Mouse (Mus musculus): ENCODE measurements at regions not wholly inside any gene's neighbourhood (a gene's known extent, or its start where the extent isn't known, plus 50 kb on each side); places are given as distances from the start of the nearest gene placed in this dataset.

- Histone ChIP-seq H3K9ac (ENCODE audit: low read depth, low read length) (no peak overlapping the region), H3K36me3 (ENCODE audit: control insufficient read depth, insufficient read depth, low read length) (no peaks in the 10 kb centered on the region), H3K27ac (no peak overlapping the region), H3K79me2 (replicated peaks; ENCODE audit: control insufficient read depth, insufficient read depth, low read length) (no peaks in the 10 kb centered on the region), H3K27me3 (ENCODE audit: control insufficient read depth, insufficient read depth, low read length) (no peaks in the 10 kb centered on the region), H3K4me3 (no peak overlapping the region), H3K4me1 (ENCODE audit: control insufficient read depth, insufficient read depth, low read length) (no peaks in the 10 kb centered on the region)
- intact Hi-C loops (cut with DNase I): no loop called here
- no peak for DNase-seq
- TF ChIP-seq CTCF (IDR thresholded peaks at IDR 0.05) (no peak), POLR2A (IDR thresholded peaks at IDR 0.05; ENCODE audit: insufficient read depth, low read depth, low read length) (no peak), EP300 (IDR thresholded peaks at IDR 0.05; ENCODE audit: insufficient read depth, low read depth, low read length) (no peak)
- WGBS: 60% methylated on average over 3 of the region's 3 CpGs
Observed at GRCm38 (mm10) chr3:35099226-35099625, 449.0 kb downstream of the Sox2 start.

- H3K4me3 ChIP-seq: no peak overlapping the region
- TF ChIP-seq CTCF (IDR thresholded peaks at IDR 0.05): no peak
- no peak for TF ChIP-seq EP300 (IDR thresholded peaks at IDR 0.05; ENCODE audit: insufficient read depth, low read depth, low read length)
- no peak for TF ChIP-seq POLR2A (IDR thresholded peaks at IDR 0.05; ENCODE audit: insufficient read depth, low read depth, low read length)
Observed at GRCm38 (mm10) chr3:35099876-35100420, 449.7 kb downstream of the Sox2 start.

GRCm38 (mm10) chr3:35101286-35101685 is 451.1 kb downstream of the Sox2 start:
- no peak overlapping the region for H3K27ac ChIP-seq
- H3K4me1 ChIP-seq (ENCODE audit: control insufficient read depth, insufficient read depth, low read length): no peaks in the 10 kb centered on the region
- 52% methylated on average over 8 of the region's 8 CpGs for WGBS
- no peak overlapping the region for H3K4me3 ChIP-seq
- no peaks in the 10 kb centered on the region for H3K79me2 ChIP-seq (replicated peaks; ENCODE audit: control insufficient read depth, insufficient read depth, low read length)
- no peaks in the 10 kb centered on the region for H3K27me3 ChIP-seq (ENCODE audit: control insufficient read depth, insufficient read depth, low read length)
- DNase-seq: no peak
- intact Hi-C loops (cut with DNase I): loop anchor here (10.0 kb wide), 3 partner anchors 384 to 1146 kb away; no protein-coding TSS in a partner anchor
- TF ChIP-seq POLR2A (IDR thresholded peaks at IDR 0.05; ENCODE audit: insufficient read depth, low read depth, low read length) (no peak), CTCF (IDR thresholded peaks at IDR 0.05) (no peak), EP300 (IDR thresholded peaks at IDR 0.05; ENCODE audit: insufficient read depth, low read depth, low read length) (no peak)
- no peaks in the 10 kb centered on the region for H3K36me3 ChIP-seq (ENCODE audit: control insufficient read depth, insufficient read depth, low read length)
- H3K9ac ChIP-seq (ENCODE audit: low read depth, low read length): no peak overlapping the region

More at GRCm38 (mm10) chr3:35099876-35100420, 449.7 kb downstream of the Sox2 start:
- no peaks in the 10 kb centered on the region for H3K27me3 ChIP-seq (ENCODE audit: control insufficient read depth, insufficient read depth, low read length)
- WGBS: 85% methylated on average over 10 of the region's 10 CpGs
- H3K9ac ChIP-seq (ENCODE audit: low read depth, low read length): no peak overlapping the region
- H3K4me1 ChIP-seq (ENCODE audit: control insufficient read depth, insufficient read depth, low read length): no peaks in the 10 kb centered on the region
- intact Hi-C loops (cut with DNase I): loop anchor here (10.0 kb wide), 3 partner anchors 385 to 1145 kb away; no protein-coding TSS in a partner anchor
- no peaks in the 10 kb centered on the region for H3K36me3 ChIP-seq (ENCODE audit: control insufficient read depth, insufficient read depth, low read length)
- no peak for DNase-seq
- H3K27ac ChIP-seq: no peak overlapping the region
- H3K79me2 ChIP-seq (replicated peaks; ENCODE audit: control insufficient read depth, insufficient read depth, low read length): no peaks in the 10 kb centered on the region

GRCm38 (mm10) chr3:35101951-35102350 is 451.7 kb downstream of the Sox2 start:
- no peaks in the 10 kb centered on the region for H3K4me1 ChIP-seq (ENCODE audit: control insufficient read depth, insufficient read depth, low read length)
- intact Hi-C loops (cut with DNase I): loop anchor here (10.0 kb wide), 3 partner anchors 383 to 1147 kb away; no protein-coding TSS in a partner anchor
- no peaks in the 10 kb centered on the region for H3K79me2 ChIP-seq (replicated peaks; ENCODE audit: control insufficient read depth, insufficient read depth, low read length)
- H3K36me3 ChIP-seq (ENCODE audit: control insufficient read depth, insufficient read depth, low read length): no peaks in the 10 kb centered on the region
- no peak for TF ChIP-seq CTCF (IDR thresholded peaks at IDR 0.05)
- DNase-seq: no peak
- no peak overlapping the region for H3K27ac ChIP-seq
- WGBS: 78% methylated on average over 5 of the region's 5 CpGs
- H3K9ac ChIP-seq (ENCODE audit: low read depth, low read length): no peak overlapping the region
- H3K4me3 ChIP-seq: no peak overlapping the region
- H3K27me3 ChIP-seq (ENCODE audit: control insufficient read depth, insufficient read depth, low read length): no peaks in the 10 kb centered on the region

- 53% methylated on average over 13 of the region's 13 CpGs for WGBS
- Histone ChIP-seq H3K27ac (no peak overlapping the region), H3K4me1 (ENCODE audit: control insufficient read depth, insufficient read depth, low read length) (no peaks in the 10 kb centered on the region), H3K27me3 (ENCODE audit: control insufficient read depth, insufficient read depth, low read length) (no peaks in the 10 kb centered on the region), H3K36me3 (ENCODE audit: control insufficient read depth, insufficient read depth, low read length) (no peaks in the 10 kb centered on the region), H3K79me2 (replicated peaks; ENCODE audit: control insufficient read depth, insufficient read depth, low read length) (no peaks in the 10 kb centered on the region), H3K4me3 (no peak overlapping the region), H3K9ac (ENCODE audit: low read depth, low read length) (no peak overlapping the region)
- TF ChIP-seq CTCF (IDR thresholded peaks at IDR 0.05) (peak; percentile 91), EP300 (IDR thresholded peaks at IDR 0.05; ENCODE audit: insufficient read depth, low read depth, low read length) (0 out of 2 replicates have a peak, but pooled peaks have one; percentile 50), POLR2A (IDR thresholded peaks at IDR 0.05; ENCODE audit: insufficient read depth, low read depth, low read length) (no peak)
- DNase-seq: peak; percentile 27 to 46
- intact Hi-C loops (cut with DNase I): loop anchor here (1.0 to 10.0 kb wide), 4 partner anchors 382 to 1148 kb away; no protein-coding TSS in a partner anchor
Observed at GRCm38 (mm10) chr3:35102715-35103591, 452.7 kb downstream of the Sox2 start.

GRCm38 (mm10) chr3:35104884-35105283 is 454.7 kb downstream of the Sox2 start:
- H3K9ac ChIP-seq (ENCODE audit: low read depth, low read length): no peak overlapping the region
- H3K4me3 ChIP-seq: no peak overlapping the region
- 85% methylated on average over 11 of the region's 11 CpGs for whole genome bisulfite sequencing
- intact Hi-C loops (cut with DNase I): loop anchor here (10.0 kb wide), 3 partner anchors 380 to 1150 kb away; no protein-coding TSS in a partner anchor
- no peak for DNase-seq
- H3K27me3 ChIP-seq (ENCODE audit: control insufficient read depth, insufficient read depth, low read length): no peaks in the 10 kb centered on the region
- no peaks in the 10 kb centered on the region for H3K4me1 ChIP-seq (ENCODE audit: control insufficient read depth, insufficient read depth, low read length)
- TF ChIP-seq POLR2A (IDR thresholded peaks at IDR 0.05; ENCODE audit: insufficient read depth, low read depth, low read length) (no peak), CTCF (IDR thresholded peaks at IDR 0.05) (no peak), EP300 (IDR thresholded peaks at IDR 0.05; ENCODE audit: insufficient read depth, low read depth, low read length) (no peak)
- H3K27ac ChIP-seq: no peak overlapping the region
- no peaks in the 10 kb centered on the region for H3K79me2 ChIP-seq (replicated peaks; ENCODE audit: control insufficient read depth, insufficient read depth, low read length)
- no peaks in the 10 kb centered on the region for H3K36me3 ChIP-seq (ENCODE audit: control insufficient read depth, insufficient read depth, low read length)

All from heart, adult 2 months (tissue).